Mouse (Mus musculus) CH12.LX (cell line): ENCODE measurements around the gene Eif1. TPM values are rescaled to one million over a fixed set of nuclear protein-coding genes. Genes with fewer than 3 reads are reported as not detected.

Experiments used
- DNase-seq: peaks from one replicate; pipeline ENCODE4 v3.0.0-alpha.2; 2013; ENCODE audit errors: extremely low read depth
- H3K27ac ChIP-seq: 2 replicates; pipeline ENCODE4 v1.5.1; 2012; ENCODE audit warnings: low read depth, mild to moderate bottlenecking, control low read depth, moderate library complexity; ENCODE audit not compliant: insufficient read depth
- H3K27me3 ChIP-seq: replicated peaks from 2 replicates; pipeline ENCODE3; 2012; ENCODE audit warnings: inconsistent platforms
- H3K36me3 ChIP-seq, 2 experiments: replicated peaks in 1 of 2; 2 replicates each; pipeline versions ENCODE3 to v1.6.1; 2012; ENCODE audit warnings: inconsistent platforms in 1 of 2, low read length in 1 of 2, mild to moderate bottlenecking in 1 of 2, mixed read lengths in 1 of 2, moderate library complexity in 1 of 2; ENCODE audit not compliant: control insufficient read depth in 1 of 2, insufficient read depth in 1 of 2
- H3K4me1 ChIP-seq, 2 experiments: 2 replicates each; pipeline ENCODE4 v1.6.1; 2012; ENCODE audit warnings: inconsistent platforms in 1 of 2, moderate library complexity in 1 of 2; ENCODE audit not compliant: insufficient read depth in 2 of 2, control insufficient read depth in 1 of 2
- H3K4me2 ChIP-seq: 2 replicates; pipeline ENCODE4 v1.6.1; 2012; ENCODE audit warnings: low read depth, mild to moderate bottlenecking, control low read depth; ENCODE audit not compliant: poor library complexity, insufficient read depth, severe bottlenecking
- H3K4me3 ChIP-seq, 3 experiments: fragments of 150-350 bp in 1 of 3; sonication (generic) in 1 of 3; replicated peaks in 1 of 3; 2 replicates each; pipeline versions ENCODE3 to v1.5.1; 2011 to 2012; ENCODE audit warnings: low read depth in 2 of 3, low read length in 2 of 3, mild to moderate bottlenecking in 2 of 3, moderate library complexity in 2 of 3, control low read depth in 1 of 3, improper control_type of control experiment in 1 of 3, inconsistent platforms in 1 of 3, mixed read lengths in 1 of 3; ENCODE audit not compliant: poor library complexity in 1 of 3
- H3K79me2 ChIP-seq: replicated peaks from 2 replicates; pipeline ENCODE4 v1.6.1; 2012; ENCODE audit warnings: mild to moderate bottlenecking, moderate library complexity; ENCODE audit not compliant: control insufficient read depth, poor library complexity, insufficient read depth, severe bottlenecking; ENCODE audit errors: extremely low read depth
- H3K9ac ChIP-seq: 2 replicates; pipeline ENCODE4 v1.6.1; 2012; ENCODE audit warnings: low read depth, mild to moderate bottlenecking, control low read depth, moderate library complexity; ENCODE audit not compliant: insufficient read depth
- H3K9me3 ChIP-seq: replicated peaks from 2 replicates; pipeline ENCODE3; 2012; ENCODE audit warnings: low read length, inconsistent platforms, mixed read lengths
- BHLHE40 ChIP-seq: IDR thresholded peaks from 2 replicates; pipeline ENCODE4 v1.6.1; 2011; ENCODE audit warnings: mild to moderate bottlenecking, low read depth, low read length, improper control_type of control experiment
- CHD2 ChIP-seq: IDR thresholded peaks from 2 replicates; pipeline ENCODE4 v1.6.1; 2011; ENCODE audit warnings: low read length, improper control_type of control experiment
- MAFK ChIP-seq: IDR thresholded peaks from 2 replicates; pipeline ENCODE4 v1.6.1; 2011; ENCODE audit warnings: low read length, improper control_type of control experiment; ENCODE audit not compliant: insufficient replicate concordance
- MAX ChIP-seq: IDR thresholded peaks from 2 replicates; pipeline ENCODE4 v1.6.1; 2011; ENCODE audit warnings: low read length, improper control_type of control experiment
- NELFE ChIP-seq: IDR thresholded peaks from 2 replicates; pipeline ENCODE4 v1.6.1; 2011; ENCODE audit warnings: low read depth, low read length, improper control_type of control experiment
- PAX5 ChIP-seq: IDR thresholded peaks from 2 replicates; pipeline ENCODE4 v1.6.1; 2012; ENCODE audit warnings: low read length, inconsistent platforms, mixed read lengths
- RAD21 ChIP-seq: IDR thresholded peaks from 2 replicates; pipeline ENCODE4 v1.6.1; 2011; ENCODE audit warnings: low read depth, mild to moderate bottlenecking, low read length, improper control_type of control experiment, moderate library complexity
- UBTF ChIP-seq: IDR thresholded peaks from 2 replicates; pipeline ENCODE4 v1.6.1; 2012; ENCODE audit warnings: low read depth, mild to moderate bottlenecking, inconsistent platforms, low read length, improper control_type of control experiment, moderate library complexity
- USF2 ChIP-seq: conservative IDR thresholded peaks from 2 replicates; pipeline ENCODE4 v1.6.1; 2011; ENCODE audit warnings: low read depth, low read length, improper control_type of control experiment
- ZKSCAN1 ChIP-seq: IDR thresholded peaks from 2 replicates; pipeline ENCODE4 v1.6.1; 2012; ENCODE audit warnings: low read depth, inconsistent platforms, low read length, improper control_type of control experiment, borderline replicate concordance
- ZMIZ1 ChIP-seq: IDR thresholded peaks from 2 replicates; pipeline ENCODE4 v1.6.1; 2012; ENCODE audit warnings: low read depth, mild to moderate bottlenecking, inconsistent platforms, low read length, improper control_type of control experiment
- dilution Hi-C: fragments of 300-500 bp; cut with MboI; formaldehyde crosslinking; loops from 2 replicates; pipeline ENCODE4 v1.14.3; 2020; ENCODE audit warnings: low sequenced_read_pairs; ENCODE audit not compliant: extremely low pct_unique_long_range_greater_than_20kb, extremely low pct_ligation_motif_present
- in situ Hi-C: fragments of 300-500 bp; cut with MboI; formaldehyde crosslinking; loops from 3 replicates; pipeline ENCODE4 v1.14.3; 2019; ENCODE audit warnings: low sequenced_read_pairs, low pct_ligation_motif_present, low pct_unique_long_range_greater_than_20kb, mixed read lengths
- polyA plus RNA-seq: library from polyadenylated mRNA; unstranded; fragments of >175 nt; gene quantifications from 2 replicates; pipeline ENCODE4 v1.2.1, GENCODE M21; 2012; ENCODE audit warnings: low read depth; ENCODE audit not compliant: insufficient read length
- total RNA-seq, 2 experiments: library from RNA; depleted of rRNA; stranded (reverse); fragments of 300-350 nt in 1 of 2; fragments of >200 nt in 1 of 2; gene quantifications; 2 replicates each; pipeline ENCODE4 v1.2.3; 2012 to 2014

Eif1 gene
- total and polyA plus RNA-seq, 3 experiments: 249 to 989 (median 406) TPM

DNA sequence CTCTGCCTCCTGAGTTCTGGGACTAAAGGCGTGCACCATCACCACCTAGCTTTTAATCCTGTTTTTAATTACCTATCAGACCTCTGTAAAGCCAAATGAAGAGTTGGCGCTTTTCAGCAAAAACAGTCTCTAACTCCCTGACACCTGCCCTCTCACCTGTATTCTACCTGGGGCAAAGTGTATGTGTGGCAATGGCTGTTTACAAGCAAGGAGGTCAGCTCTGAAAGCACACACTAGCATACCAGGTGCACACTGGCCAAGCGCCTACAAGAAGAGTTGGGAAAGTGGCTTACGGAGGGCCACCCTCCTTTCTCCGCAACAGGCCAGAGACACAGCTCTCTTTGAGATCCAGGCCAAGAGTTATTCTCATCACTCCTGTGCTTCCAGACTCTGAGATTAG lies 4.2 kb upstream of the Eif1 start:
- Histone ChIP-seq H3K4me3 (no peak overlapping the region), H3K4me2 (no peak overlapping the region), H3K79me2 (peaks cover under 1% of the 10 kb centered on the region), H3K9me3 (no peaks in the 10 kb centered on the region), H3K9ac (no peak overlapping the region), H3K4me1 (peaks cover 2 to 4% of the 10 kb centered on the region in 2 experiments; a peak in 1 of 4 replicates), H3K36me3 (peaks cover under 1 to 1% of the 10 kb centered on the region in 2 experiments), H3K27ac (no peak overlapping the region), H3K27me3 (peaks cover 48% of the 10 kb centered on the region)
- DNase-seq: no peak
- in situ Hi-C loops (no loop called here), dilution Hi-C loops (no loop called here)
- TF ChIP-seq NELFE (no peak), MAFK (no peak), BHLHE40 (no peak), ZKSCAN1 (no peak), CHD2 (no peak)

DNA sequence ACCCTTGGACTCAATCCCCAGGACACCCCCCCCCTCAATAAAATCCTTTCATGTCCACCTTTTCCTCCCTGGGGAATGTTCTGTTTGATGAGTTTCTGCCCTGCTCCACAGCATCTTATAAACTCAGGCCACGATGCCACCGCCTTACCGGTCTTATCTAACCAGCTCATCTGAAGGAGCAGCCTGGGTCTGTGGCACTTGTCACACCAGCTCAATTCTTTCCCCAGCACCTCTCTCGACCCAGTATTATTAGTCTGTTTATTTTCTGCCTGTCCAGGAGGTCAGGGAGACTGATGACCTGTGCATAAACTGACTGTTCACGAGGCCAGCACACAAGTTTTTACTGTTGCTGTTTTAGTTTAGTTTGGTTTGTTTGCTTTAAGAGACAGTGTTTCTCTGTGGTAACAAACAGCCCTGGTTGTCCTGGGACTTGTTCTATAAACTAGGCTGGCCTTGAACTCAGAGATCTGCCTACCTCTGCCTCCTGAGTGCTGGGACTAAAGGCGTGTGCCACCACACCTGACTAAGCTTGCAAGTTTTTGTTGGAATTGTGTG lies 1.8 kb upstream of the Eif1 start:
- Histone ChIP-seq H3K4me3 (no peak overlapping the region), H3K79me2 (peaks cover 19% of the 10 kb centered on the region), H3K4me2 (no peak overlapping the region), H3K9me3 (no peaks in the 10 kb centered on the region)
- no peak for DNase-seq
- in situ Hi-C loops: no loop called here
- TF ChIP-seq PAX5 (no peak), MAX (no peak), ZMIZ1 (no peak), USF2 (no peak), RAD21 (no peak), MAFK (no peak), UBTF (no peak)
- TF ChIP-seq, all 38 proteins: peak for 0
- Histone ChIP-seq H3K27me3 (peaks cover 29% of the 10 kb centered on the region), H3K27ac (no peak overlapping the region), H3K4me1 (peaks cover 2 to 15% of the 10 kb centered on the region in 2 experiments; a peak in 2 of 4 replicates), H3K36me3 (peaks cover 20 to 23% of the 10 kb centered on the region in 2 experiments), H3K9ac (no peak overlapping the region)
- dilution Hi-C loops: no loop called here
